Mouse (Mus musculus) lung, embryonic 16.5 days (tissue): ENCODE results near the gene Cmss1. TPM values are rescaled to one million over a fixed set of nuclear protein-coding genes. Genes with fewer than 3 reads are reported as not detected.
A peak's percentile ranks its signal among the peaks of the same experiment; 100 is the strongest.

Experiments used
- ATAC-seq: fragments of 200-750 bp; cut with Nextera tagmentation; 2 replicates; pipeline ENCODE4 v1.8.0; 2017; ENCODE audit warnings: low read depth, mild to moderate bottlenecking, moderate library complexity
- H3K27ac ChIP-seq: fragments of 300-500 bp; sonication (generic); 2 replicates; pipeline ENCODE4 v1.5.1; 2014; ENCODE audit warnings: mild to moderate bottlenecking, control low read depth, low read length
- H3K27me3 ChIP-seq: fragments of 300-500 bp; sonication (generic); 2 replicates; pipeline ENCODE4 v1.6.1; 2014; ENCODE audit warnings: low read depth, low read length, mixed read lengths; ENCODE audit not compliant: control insufficient read depth, insufficient read depth
- H3K36me3 ChIP-seq: fragments of 300-500 bp; sonication (generic); 2 replicates; pipeline ENCODE4 v1.6.1; 2014; ENCODE audit warnings: low read length; ENCODE audit not compliant: control insufficient read depth, insufficient read depth
- H3K4me1 ChIP-seq: fragments of 300-500 bp; sonication (generic); replicated peaks from 2 replicates; pipeline ENCODE4 v1.6.1; 2014; ENCODE audit warnings: low read length, mixed read lengths; ENCODE audit not compliant: control insufficient read depth, insufficient read depth
- H3K4me2 ChIP-seq: fragments of 300-500 bp; sonication (generic); 2 replicates; pipeline ENCODE4 v1.6.1; 2014; ENCODE audit warnings: low read depth, low read length, control low read depth
- H3K4me3 ChIP-seq: fragments of 300-500 bp; sonication (generic); 2 replicates; pipeline ENCODE4 v1.5.1; 2014; ENCODE audit warnings: mild to moderate bottlenecking, low read length, control low read depth
- H3K9ac ChIP-seq: fragments of 300-500 bp; sonication (generic); 2 replicates; pipeline ENCODE4 v1.6.1; 2014; ENCODE audit warnings: low read length, control low read depth
- H3K9me3 ChIP-seq: fragments of 300-500 bp; sonication (generic); 2 replicates; pipeline ENCODE4 v1.6.1; 2016; ENCODE audit warnings: low read length; ENCODE audit not compliant: control insufficient read depth
- WGBS: fragments of 180-500 bp; shearing (Covaris S2); extraction: QIAGEN DNeasy Blood & Tissue Kit; methylation state at CpG from one replicate; pipeline ENCODE4 v1.1.7; 2014; 5-methylcytosine and 5-hydroxymethylcytosine counted together
- polyA plus RNA-seq: library from polyadenylated mRNA; unstranded; fragments of >200 nt; fragmentation: Nextera tagmentation; extraction: Ambion mirVana; gene quantifications from 2 replicates; pipeline ENCODE4 v1.2.1, GENCODE M21; 2015

The Cmss1 gene
- polyA plus RNA-seq, 1 experiment from 2014 or later = 48.5 TPM

- H3K4me3 ChIP-seq = no peak overlapping the region
- H3K36me3 ChIP-seq = no peaks in the 10 kb centered on the region
- no peaks in the 10 kb centered on the region for H3K27me3 ChIP-seq
- no peak for ATAC-seq
- no peak overlapping the region for H3K4me2 ChIP-seq
- 57% methylated on average over 3 of the region's 3 CpGs for whole genome bisulfite sequencing
- H3K4me1 ChIP-seq = 0 out of 2 replicates have a peak, but pooled peaks cover 4% of the 10 kb centered on the region
- H3K27ac ChIP-seq = no peak overlapping the region
- no peak overlapping the region for H3K9ac ChIP-seq
- H3K9me3 ChIP-seq = no peaks in the 10 kb centered on the region
Measured at GRCm38 (mm10) chr16:57455573-57455972, 151.1 kb downstream of the Cmss1 start.

- ATAC-seq = no peak
- Histone ChIP-seq H3K9me3 (no peaks in the 10 kb centered on the region), H3K4me1 (0 out of 2 replicates have a peak, but pooled peaks cover 4% of the 10 kb centered on the region), H3K36me3 (no peaks in the 10 kb centered on the region), H3K4me3 (no peak overlapping the region), H3K27ac (no peak overlapping the region), H3K9ac (no peak overlapping the region), H3K27me3 (no peaks in the 10 kb centered on the region), H3K4me2 (no peak overlapping the region)
- WGBS = 83% methylated on average over 8 of the region's 8 CpGs
Measured at GRCm38 (mm10) chr16:57454106-57454763, 152.4 kb downstream of the Cmss1 start.

GRCm38 (mm10) chr16:57453009-57453408 lies 153.7 kb downstream of the Cmss1 start:
- 29% methylated on average over 7 of the region's 7 CpGs for WGBS
- H3K9ac ChIP-seq = no peak overlapping the region
- H3K9me3 ChIP-seq = peaks cover 6% of the 10 kb centered on the region; the same call in 1 of the 2 replicates
- no peak overlapping the region for H3K4me2 ChIP-seq
- ATAC-seq = peak; percentile 28; the same call in 1 of the 2 replicates
- 0 out of 2 replicates have a peak, but pooled peaks cover 4% of the 10 kb centered on the region for H3K4me1 ChIP-seq
- no peaks in the 10 kb centered on the region for H3K36me3 ChIP-seq
- no peak overlapping the region for H3K27ac ChIP-seq
- no peak overlapping the region for H3K4me3 ChIP-seq
- no peaks in the 10 kb centered on the region for H3K27me3 ChIP-seq

GRCm38 (mm10) chr16:57445096-57446094 lies 161.3 kb downstream of the Cmss1 start:
- no peaks in the 10 kb centered on the region for H3K36me3 ChIP-seq
- H3K9me3 ChIP-seq = peaks cover 7% of the 10 kb centered on the region; the same call in 1 of the 2 replicates
- no peak for ATAC-seq
- no peak overlapping the region for H3K9ac ChIP-seq
- H3K4me1 ChIP-seq = 0 out of 2 replicates have a peak, but pooled peaks cover 2% of the 10 kb centered on the region
- no peak overlapping the region for H3K27ac ChIP-seq
- H3K27me3 ChIP-seq = no peaks in the 10 kb centered on the region
- no peak overlapping the region for H3K4me3 ChIP-seq
- WGBS = 57% methylated on average over 10 of the region's 10 CpGs
- H3K4me2 ChIP-seq = no peak overlapping the region

- WGBS = 86% methylated on average over 10 of the region's 10 CpGs
- Histone ChIP-seq H3K9me3 (no peaks in the 10 kb centered on the region), H3K4me3 (no peak overlapping the region), H3K27me3 (no peaks in the 10 kb centered on the region), H3K4me1 (peaks cover 5% of the 10 kb centered on the region; the same call in 1 of the 2 replicates), H3K27ac (no peak overlapping the region), H3K9ac (no peak overlapping the region), H3K36me3 (no peaks in the 10 kb centered on the region), H3K4me2 (no peak overlapping the region)
- ATAC-seq = no peak
Measured at GRCm38 (mm10) chr16:57440706-57441437, 165.8 kb downstream of the Cmss1 start.

- H3K27me3 ChIP-seq = no peaks in the 10 kb centered on the region
- H3K9ac ChIP-seq = no peak overlapping the region
- 0 out of 2 replicates have a peak, but pooled peaks have one; percentile 34 for ATAC-seq
- H3K4me2 ChIP-seq = no peak overlapping the region
- peaks cover 5% of the 10 kb centered on the region; the same call in 1 of the 2 replicates for H3K4me1 ChIP-seq
- no peak overlapping the region for H3K27ac ChIP-seq
- H3K9me3 ChIP-seq = no peaks in the 10 kb centered on the region
- WGBS = 84% methylated on average over 11 of the region's 11 CpGs
- H3K36me3 ChIP-seq = no peaks in the 10 kb centered on the region
- no peak overlapping the region for H3K4me3 ChIP-seq
Measured at GRCm38 (mm10) chr16:57439206-57439605, 167.5 kb downstream of the Cmss1 start.

- H3K36me3 ChIP-seq = no peaks in the 10 kb centered on the region
- ATAC-seq = 0 out of 2 replicates have a peak, but pooled peaks have one; percentile 34
- 61% methylated on average over 5 of the region's 5 CpGs for WGBS
- peaks cover 5% of the 10 kb centered on the region; the same call in 1 of the 2 replicates for H3K4me1 ChIP-seq
- H3K27me3 ChIP-seq = no peaks in the 10 kb centered on the region
- no peak overlapping the region for H3K27ac ChIP-seq
- H3K4me3 ChIP-seq = no peak overlapping the region
- no peak overlapping the region for H3K9ac ChIP-seq
- no peak overlapping the region for H3K4me2 ChIP-seq
- no peaks in the 10 kb centered on the region for H3K9me3 ChIP-seq
Measured at GRCm38 (mm10) chr16:57438288-57438685, 168.4 kb downstream of the Cmss1 start.

- H3K9ac ChIP-seq = no peak overlapping the region
- H3K27me3 ChIP-seq = no peaks in the 10 kb centered on the region
- no peak overlapping the region for H3K4me3 ChIP-seq
- no peaks in the 10 kb centered on the region for H3K36me3 ChIP-seq
- H3K9me3 ChIP-seq = no peaks in the 10 kb centered on the region
- H3K4me2 ChIP-seq = no peak overlapping the region
- peaks cover 5% of the 10 kb centered on the region; the same call in 1 of the 2 replicates for H3K4me1 ChIP-seq
- no peak overlapping the region for H3K27ac ChIP-seq
- ATAC-seq = no peak
- 63% methylated on average over 11 of the region's 11 CpGs for WGBS
Measured at GRCm38 (mm10) chr16:57437523-57438287, 169.0 kb downstream of the Cmss1 start.
